Mouse (Mus musculus): Measurements from ENCODE around the gene Mfap5. TPM values are rescaled to one million over a fixed set of nuclear protein-coding genes. Genes with fewer than 3 reads are reported as not detected.

Gene Mfap5
- total RNA-seq (2012; rRNA removed) (0.13 TPM in 1 of 2 replicates, not detected in the other), polyA plus RNA-seq (2012; ENCODE audit: insufficient read depth in 1 of 2, insufficient read length in 2 of 2, low read depth in 1 of 2, low replicate concordance in 2 of 2, missing spikeins in 1 of 2) (not detected)

- TF ChIP-seq TCF12 (IDR thresholded peaks at IDR 0.05; ENCODE audit: low read depth, low read length) (no peak), EP300 (IDR thresholded peaks at IDR 0.05; ENCODE audit: low read depth in 1 of 2, low read length in 2 of 2) (no peak), USF1 (IDR thresholded peaks at IDR 0.05; ENCODE audit: low read depth, low read length) (no peak), POLR2AphosphoS5 (IDR thresholded peaks at IDR 0.05; ENCODE audit: borderline replicate concordance, low read depth, low read length) (no peak), ZNF384 (IDR thresholded peaks at IDR 0.05; ENCODE audit: low read depth, low read length) (no peak), ZC3H11A (IDR thresholded peaks at IDR 0.05; ENCODE audit: low read depth, low read length) (no peak)
- Histone ChIP-seq H3K36me3 (ENCODE audit: control insufficient read depth in 1 of 2, insufficient read depth in 2 of 2, low read length in 2 of 2) (no peaks in the 10 kb centered on the region), H3K27me3 (ENCODE audit: control insufficient read depth in 1 of 2, insufficient read depth in 2 of 2, low read length in 2 of 2) (peaks cover 2 to 7% of the 10 kb centered on the region in 2 experiments; a peak in 3 of 4 replicates), H3K9me3 (replicated peaks; ENCODE audit: insufficient read depth, low read length) (no peaks in the 10 kb centered on the region), H3K27ac (ENCODE audit: control insufficient read depth, low read depth, low read length) (no peak within 1 kb of the TSS), H3K79me2 (ENCODE audit: control insufficient read depth, insufficient read depth, low read length, poor library complexity) (no peaks in the 10 kb centered on the region), H3K4me3 (ENCODE audit: control insufficient read depth in 1 of 2, insufficient read depth in 1 of 2, low read depth in 2 of 2, low read length in 2 of 2) (no peak within 1 kb of the TSS), H3K9ac (ENCODE audit: control insufficient read depth, low read depth, low read length, poor library complexity, severe bottlenecking) (no peak within 1 kb of the TSS), H3K4me1 (ENCODE audit: control insufficient read depth in 1 of 2, insufficient read depth in 2 of 2, low read length in 2 of 2) (no peaks in the 10 kb centered on the region)
- DNase-seq (ENCODE audit: low read depth, low spot score) = no peak
These were observed at the start of gene Mfap5 for GRCm38 (mm10) chr6:122505545-122505944. TSS of gene Mfap5 (plus strand) at chr6:122505845.

DNA sequence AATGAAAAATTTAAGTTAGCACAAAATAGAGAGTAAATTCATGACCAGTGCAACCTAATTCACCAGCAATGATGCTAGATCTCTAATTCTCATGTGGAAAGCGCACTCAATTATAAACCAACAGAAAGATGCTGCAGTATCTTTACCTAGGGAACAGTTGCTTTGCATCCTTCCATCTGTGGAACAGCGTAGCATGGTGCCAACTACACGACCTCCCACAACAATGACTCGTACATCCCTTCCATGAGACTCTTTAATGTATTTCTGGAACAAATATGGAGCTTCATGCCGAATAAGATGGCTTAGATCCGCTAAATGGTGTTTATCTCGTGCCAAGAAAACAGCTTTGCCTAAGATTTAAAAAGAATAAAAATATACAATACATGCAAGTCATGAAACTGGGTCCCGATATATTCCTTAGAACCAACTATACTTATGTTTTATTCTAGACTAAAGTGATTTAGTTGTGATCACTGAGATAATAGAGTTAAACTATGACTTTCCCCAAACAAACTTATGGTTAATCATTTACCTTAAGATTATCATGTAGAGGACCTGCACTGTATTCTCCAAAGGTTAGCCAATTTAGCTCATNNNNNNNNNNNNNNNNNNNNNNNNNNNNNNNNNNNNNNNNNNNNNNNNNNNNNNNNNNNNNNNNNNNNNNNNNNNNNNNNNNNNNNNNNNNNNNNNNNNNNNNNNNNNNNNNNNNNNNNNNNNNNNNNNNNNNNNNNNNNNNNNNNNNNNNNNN is 46.5 kb upstream of the Mfap5 start:
- TF ChIP-seq NELFE (IDR thresholded peaks at IDR 0.05; ENCODE audit: low read depth, low read length) = no peak
- no peak for TF ChIP-seq MAZ (IDR thresholded peaks at IDR 0.05; ENCODE audit: low read depth, low read length)
- no peak for TF ChIP-seq TCF12 (IDR thresholded peaks at IDR 0.05; ENCODE audit: low read depth, low read length)
- TF ChIP-seq TAL1 (IDR thresholded peaks at IDR 0.05; ENCODE audit: low read length) = no peak
- TF ChIP-seq MYC (IDR thresholded peaks at IDR 0.05; ENCODE audit: low read depth, low read length) = no peak
- no peak for TF ChIP-seq RCOR1 (IDR thresholded peaks at IDR 0.05; ENCODE audit: low read depth, low read length)
- no peak for TF ChIP-seq UBTF (IDR thresholded peaks at IDR 0.05; ENCODE audit: borderline replicate concordance, insufficient read depth, low read depth, low read length)
- TF ChIP-seq USF2 (IDR thresholded peaks at IDR 0.05; ENCODE audit: borderline replicate concordance in 1 of 2, insufficient read depth in 1 of 2, low read depth in 1 of 2, low read length in 2 of 2) = no peak
- TF ChIP-seq RAD21 (IDR thresholded peaks at IDR 0.05; ENCODE audit: low read depth, low read length) = no peak
- TF ChIP-seq ELF1 (IDR thresholded peaks at IDR 0.05; ENCODE audit: low read depth, low read length) = no peak
- TF ChIP-seq SIN3A (IDR thresholded peaks at IDR 0.05; ENCODE audit: low read length) = no peak
- no peak for TF ChIP-seq ZMIZ1 (IDR thresholded peaks at IDR 0.05; ENCODE audit: low read depth, low read length)
- no peak for TF ChIP-seq MYB (IDR thresholded peaks at IDR 0.05; ENCODE audit: low read depth, low read length)
- TF ChIP-seq SMC3 (IDR thresholded peaks at IDR 0.05; ENCODE audit: low read depth, low read length) = no peak
- H3K4me3 ChIP-seq (ENCODE audit: control insufficient read depth in 1 of 2, insufficient read depth in 1 of 2, low read depth in 2 of 2, low read length in 2 of 2) = no peak overlapping the region
- DNase-seq (ENCODE audit: low read depth, low spot score) = no peak
- no peaks in the 10 kb centered on the region for H3K9me3 ChIP-seq (replicated peaks; ENCODE audit: insufficient read depth, low read length)
- no peaks in the 10 kb centered on the region for H3K4me1 ChIP-seq (ENCODE audit: control insufficient read depth in 1 of 2, insufficient read depth in 2 of 2, low read length in 2 of 2)
- H3K27me3 ChIP-seq (ENCODE audit: control insufficient read depth in 1 of 2, insufficient read depth in 2 of 2, low read length in 2 of 2) = peaks cover 1 to 2% of the 10 kb centered on the region in 2 experiments; a peak in 3 of 4 replicates
- H3K79me2 ChIP-seq (ENCODE audit: control insufficient read depth, insufficient read depth, low read length, poor library complexity) = no peaks in the 10 kb centered on the region
- H3K9ac ChIP-seq (ENCODE audit: control insufficient read depth, low read depth, low read length, poor library complexity, severe bottlenecking) = no peak overlapping the region
- H3K27ac ChIP-seq (ENCODE audit: control insufficient read depth, low read depth, low read length) = no peak overlapping the region
- no peaks in the 10 kb centered on the region; a peak in 1 of 4 replicates for H3K36me3 ChIP-seq (ENCODE audit: control insufficient read depth in 1 of 2, insufficient read depth in 2 of 2, low read length in 2 of 2)
